Mouse (Mus musculus) lung, postnatal 0 days (tissue): ENCODE data around the gene Ccdc187. TPM values are rescaled to one million over a fixed set of nuclear protein-coding genes. Genes with fewer than 3 reads are reported as not detected.
A peak's percentile ranks its signal among the peaks of the same experiment; 100 is the strongest.

Experiments
- ATAC-seq: fragments of 200-750 bp; cut with Nextera tagmentation; 2 replicates; pipeline ENCODE4 v1.8.0; 2017; ENCODE audit warnings: moderate library complexity
- DNase-seq: peaks from one replicate; pipeline ENCODE4 v3.0.0-alpha.2; 2016; ENCODE audit warnings: low spot score
- H3K27ac ChIP-seq: fragments of 300-500 bp; sonication (generic); 2 replicates; pipeline ENCODE4 v1.5.1; 2014; ENCODE audit warnings: antibody characterized with exemption, mild to moderate bottlenecking, low read length, mixed read lengths
- H3K27me3 ChIP-seq: fragments of 300-500 bp; sonication (generic); replicated peaks from 2 replicates; pipeline ENCODE4 v1.6.1; 2014; ENCODE audit warnings: low read length, mixed read lengths; ENCODE audit not compliant: insufficient read depth
- H3K36me3 ChIP-seq: fragments of 300-500 bp; sonication (generic); 2 replicates; pipeline ENCODE4 v1.6.1; 2014; ENCODE audit warnings: low read length, mixed read lengths; ENCODE audit not compliant: insufficient read depth
- H3K4me1 ChIP-seq: fragments of 300-500 bp; sonication (generic); 2 replicates; pipeline ENCODE4 v1.6.1; 2014; ENCODE audit warnings: antibody characterized with exemption, low read depth, low read length, mixed read lengths; ENCODE audit not compliant: insufficient read depth
- H3K4me2 ChIP-seq: fragments of 300-500 bp; sonication (generic); replicated peaks from 2 replicates; pipeline ENCODE4 v1.6.1; 2014; ENCODE audit warnings: low read depth, mild to moderate bottlenecking, low read length, moderate library complexity, mixed read lengths
- H3K4me3 ChIP-seq: fragments of 300-500 bp; sonication (generic); 2 replicates; pipeline ENCODE4 v1.5.1; 2014; ENCODE audit warnings: low read depth, low read length
- H3K9ac ChIP-seq: fragments of 300-500 bp; sonication (generic); replicated peaks from 2 replicates; pipeline ENCODE4 v1.6.1; 2014; ENCODE audit warnings: low read depth, mild to moderate bottlenecking
- H3K9me3 ChIP-seq: fragments of 300-500 bp; sonication (generic); 2 replicates; pipeline ENCODE4 v1.6.1; 2016; ENCODE audit warnings: low read length, mixed read lengths
- CTCF ChIP-seq: IDR thresholded peaks from 2 replicates; pipeline ENCODE4 v1.5.1; 2016; ENCODE audit warnings: antibody characterized with exemption, mild to moderate bottlenecking
- EP300 ChIP-seq: IDR thresholded peaks from 2 replicates; pipeline ENCODE4 v1.6.1; 2016; ENCODE audit warnings: antibody characterized with exemption, mild to moderate bottlenecking, control low read depth
- WGBS: fragments of 180-500 bp; shearing (Covaris S2); extraction: QIAGEN DNeasy Blood & Tissue Kit; methylation state at CpG from one replicate; pipeline ENCODE4 v1.1.7; 2014; 5-methylcytosine and 5-hydroxymethylcytosine counted together
- polyA plus RNA-seq: library from polyadenylated mRNA; unstranded; fragments of >200 nt; fragmentation: Nextera tagmentation; extraction: Ambion mirVana; gene quantifications from 2 replicates; pipeline ENCODE4 v1.2.1, GENCODE M21; 2015

Gene Ccdc187
- polyA plus RNA-seq, 1 experiment from 2014 or later, result 0.61 TPM

GRCm38 (mm10) chr2:26237290-26237782, 57.0 kb downstream of the Ccdc187 start, which contains the start of gene Qsox2:
TSS of gene Qsox2 (minus strand) at chr2:26237525.
- H3K36me3 ChIP-seq, result no peaks in the 10 kb centered on the region
- 2% methylated on average over 36 of the region's 36 CpGs for WGBS
- TF ChIP-seq CTCF (no peak), EP300 (no peak)
- H3K27ac ChIP-seq, result peak within 1 kb of the TSS; percentile 76
- H3K9me3 ChIP-seq, result no peaks in the 10 kb centered on the region
- H3K4me2 ChIP-seq, result peak within 1 kb of the TSS; percentile 85
- H3K9ac ChIP-seq, result peak within 1 kb of the TSS; percentile 75
- no peaks in the 10 kb centered on the region for H3K4me1 ChIP-seq
- ATAC-seq, result peak; percentile 89
- H3K4me3 ChIP-seq, result peak within 1 kb of the TSS; percentile 80
- H3K27me3 ChIP-seq, result no peaks in the 10 kb centered on the region
- peak; percentile 96 for DNase-seq

GRCm38 (mm10) chr2:26236681-26237289, 57.6 kb downstream of the Ccdc187 start:
- ATAC-seq (peak; percentile 72), DNase-seq (no peak)
- Histone ChIP-seq H3K9ac (peak overlapping the region; percentile 75), H3K4me3 (peak overlapping the region; percentile 80), H3K27ac (peak overlapping the region; percentile 76), H3K9me3 (no peaks in the 10 kb centered on the region), H3K27me3 (no peaks in the 10 kb centered on the region), H3K4me1 (no peaks in the 10 kb centered on the region), H3K36me3 (no peaks in the 10 kb centered on the region), H3K4me2 (peak overlapping the region; percentile 85)
- WGBS, result 1% methylated on average over 37 of the region's 51 CpGs
- TF ChIP-seq EP300 (no peak), CTCF (peak; percentile 21; the same call in 1 of the 2 replicates)

- TF ChIP-seq EP300, result no peak
- no peak for TF ChIP-seq CTCF
- Histone ChIP-seq H3K4me3 (no peak overlapping the region), H3K9ac (no peak overlapping the region), H3K36me3 (no peaks in the 10 kb centered on the region), H3K9me3 (no peaks in the 10 kb centered on the region), H3K27ac (no peak overlapping the region), H3K4me2 (no peak overlapping the region), H3K4me1 (no peaks in the 10 kb centered on the region), H3K27me3 (no peaks in the 10 kb centered on the region)
- WGBS, result 64% methylated on average over 2 of the region's 2 CpGs
- ATAC-seq (no peak), DNase-seq (no peak)
Measured at GRCm38 (mm10) chr2:26234771-26235170, 59.6 kb downstream of the Ccdc187 start.

GRCm38 (mm10) chr2:26234253-26234652, 60.1 kb downstream of the Ccdc187 start:
- DNase-seq, result no peak
- no peaks in the 10 kb centered on the region for H3K9me3 ChIP-seq
- no peak overlapping the region for H3K4me3 ChIP-seq
- no peak overlapping the region for H3K27ac ChIP-seq
- WGBS, result 40% methylated on average over 5 of the region's 5 CpGs
- H3K36me3 ChIP-seq, result no peaks in the 10 kb centered on the region
- no peak for ATAC-seq
- H3K4me2 ChIP-seq, result no peak overlapping the region
- no peak overlapping the region for H3K9ac ChIP-seq
- H3K27me3 ChIP-seq, result no peaks in the 10 kb centered on the region
- H3K4me1 ChIP-seq, result no peaks in the 10 kb centered on the region
- no peak for TF ChIP-seq CTCF
- no peak for TF ChIP-seq EP300

GRCm38 (mm10) chr2:26231366-26231765, 63.0 kb downstream of the Ccdc187 start:
- Histone ChIP-seq H3K36me3 (no peaks in the 10 kb centered on the region), H3K4me1 (no peaks in the 10 kb centered on the region), H3K27me3 (no peaks in the 10 kb centered on the region), H3K9ac (no peak overlapping the region), H3K4me2 (no peak overlapping the region), H3K9me3 (no peaks in the 10 kb centered on the region), H3K27ac (no peak overlapping the region), H3K4me3 (no peak overlapping the region)
- 63% methylated on average over 3 of the region's 3 CpGs for WGBS
- DNase-seq (no peak), ATAC-seq (no peak)
- TF ChIP-seq CTCF, result no peak
- TF ChIP-seq EP300, result no peak

GRCm38 (mm10) chr2:26230253-26230652, 64.1 kb downstream of the Ccdc187 start:
- Histone ChIP-seq H3K36me3 (no peaks in the 10 kb centered on the region), H3K4me1 (no peaks in the 10 kb centered on the region), H3K4me2 (no peak overlapping the region), H3K9ac (no peak overlapping the region), H3K9me3 (no peaks in the 10 kb centered on the region), H3K27ac (no peak overlapping the region), H3K27me3 (no peaks in the 10 kb centered on the region), H3K4me3 (no peak overlapping the region)
- DNase-seq (no peak), ATAC-seq (no peak)
- no peak for TF ChIP-seq CTCF
- no peak for TF ChIP-seq EP300
- 70% methylated on average over 4 of the region's 4 CpGs for WGBS
